Mouse (Mus musculus) adrenal gland, adult 8-10 months (tissue): Measurements from ENCODE around the gene Elavl4. TPM values are rescaled to one million over a fixed set of nuclear protein-coding genes. Genes with fewer than 3 reads are reported as not detected.

Experiments
- DNase-seq: peaks from one replicate; pipeline ENCODE4 v3.0.0; 2022
- total RNA-seq, 4 experiments: library from RNA; stranded (reverse); gene quantifications; 2 replicates each; pipeline ENCODE4 v1.2.4; 2022

Gene Elavl4
- total RNA-seq, 4 experiments from 2014 or later = 2.6 to 8.5 (median 7.1) TPM

- DNase-seq = no peak
Observed at GRCm38 (mm10) chr4:110264345-110264943, 87.3 kb downstream of the Elavl4 start.

GRCm38 (mm10) chr4:110257360-110257759, 94.3 kb downstream of the Elavl4 start:
- no peak for DNase-seq

GRCm38 (mm10) chr4:110255617-110256016, 96.1 kb downstream of the Elavl4 start:
- DNase-seq = no peak

GRCm38 (mm10) chr4:110250055-110250454, 101.7 kb downstream of the Elavl4 start:
- no peak for DNase-seq

GRCm38 (mm10) chr4:110242879-110243278, 108.8 kb downstream of the Elavl4 start:
- DNase-seq = no peak

- DNase-seq = no peak
Observed at GRCm38 (mm10) chr4:110234554-110234953, 117.2 kb downstream of the Elavl4 start.

GRCm38 (mm10) chr4:110232327-110232726, 119.4 kb downstream of the Elavl4 start:
- DNase-seq = no peak

GRCm38 (mm10) chr4:110231799-110232198, 119.9 kb downstream of the Elavl4 start:
- no peak for DNase-seq

GRCm38 (mm10) chr4:110229652-110230051, 122.1 kb downstream of the Elavl4 start:
- DNase-seq = no peak

GRCm38 (mm10) chr4:110229238-110229637, 122.5 kb downstream of the Elavl4 start:
- DNase-seq = no peak

GRCm38 (mm10) chr4:110227621-110228031, 124.1 kb downstream of the Elavl4 start:
- DNase-seq = no peak

GRCm38 (mm10) chr4:110225492-110225891, 126.2 kb downstream of the Elavl4 start:
- no peak for DNase-seq

GRCm38 (mm10) chr4:110218819-110219218, 132.9 kb downstream of the Elavl4 start:
- DNase-seq = no peak

- no peak for DNase-seq
Observed at GRCm38 (mm10) chr4:110217553-110217952, 134.2 kb downstream of the Elavl4 start.

- DNase-seq = no peak
Observed at GRCm38 (mm10) chr4:110214543-110214942, 137.2 kb downstream of the Elavl4 start.

- no peak for DNase-seq
Observed at GRCm38 (mm10) chr4:110213666-110214065, 138.0 kb downstream of the Elavl4 start.

- DNase-seq = no peak
Observed at GRCm38 (mm10) chr4:110210246-110210645, 141.5 kb downstream of the Elavl4 start.

GRCm38 (mm10) chr4:110209613-110210012, 142.1 kb downstream of the Elavl4 start:
- DNase-seq = no peak

- DNase-seq = no peak
Observed at GRCm38 (mm10) chr4:110201680-110202079, 150.0 kb downstream of the Elavl4 start.

- DNase-seq = no peak
Observed at GRCm38 (mm10) chr4:110199897-110200296, 151.8 kb downstream of the Elavl4 start.

- DNase-seq = no peak
Observed at GRCm38 (mm10) chr4:110198600-110198999, 153.1 kb downstream of the Elavl4 start.

GRCm38 (mm10) chr4:110177263-110177662, 174.4 kb downstream of the Elavl4 start:
- no peak for DNase-seq

- DNase-seq = no peak
Observed at GRCm38 (mm10) chr4:110172028-110172427, 179.7 kb downstream of the Elavl4 start.

GRCm38 (mm10) chr4:110165217-110165616, 186.5 kb downstream of the Elavl4 start:
- DNase-seq = no peak

GRCm38 (mm10) chr4:110161600-110161999, 190.1 kb downstream of the Elavl4 start:
- DNase-seq = no peak
